Mouse (Mus musculus) lung, postnatal 10 days (tissue): ENCODE results near the gene Krtap24-1.

Experiments used
- DNase-seq: peaks from one replicate; pipeline ENCODE4 v3.0.0; 2021

Gene Krtap24-1

GRCm38 (mm10) chr16:88611922-88612321, at the start of gene Krtap24-1:
Gene Krtap24-1 (minus strand): TSS chr16:88612279.
- DNase-seq, result no peak

GRCm38 (mm10) chr16:88657426-88657825, 45.3 kb upstream of the Krtap24-1 start:
- peak; percentile 3 for DNase-seq

GRCm38 (mm10) chr16:88651952-88652351, 39.9 kb upstream of the Krtap24-1 start:
- no peak for DNase-seq

GRCm38 (mm10) chr16:88651082-88651481, 39.0 kb upstream of the Krtap24-1 start:
- no peak for DNase-seq

GRCm38 (mm10) chr16:88647358-88647846, 35.3 kb upstream of the Krtap24-1 start, which contains the start of gene Krtap26-1:
Gene Krtap26-1 (minus strand): TSS chr16:88647796.
- DNase-seq, result no peak

GRCm38 (mm10) chr16:88646366-88647111, 34.5 kb upstream of the Krtap24-1 start:
- no peak for DNase-seq

GRCm38 (mm10) chr16:88640053-88640452, 28.0 kb upstream of the Krtap24-1 start:
- no peak for DNase-seq

GRCm38 (mm10) chr16:88635142-88635541, 23.1 kb upstream of the Krtap24-1 start:
- DNase-seq, result peak; percentile 7

GRCm38 (mm10) chr16:88631474-88631873, 19.4 kb upstream of the Krtap24-1 start:
- no peak for DNase-seq

GRCm38 (mm10) chr16:88627566-88627965, 15.5 kb upstream of the Krtap24-1 start, which contains the start of gene 2310079G19Rik:
Gene 2310079G19Rik (minus strand): TSS chr16:88627666.
- DNase-seq, result no peak

- DNase-seq, result no peak
Measured at GRCm38 (mm10) chr16:88612712-88613111, 633 bp upstream of the Krtap24-1 start.

GRCm38 (mm10) chr16:88604570-88604969, 7.5 kb downstream of the Krtap24-1 start:
- no peak for DNase-seq

- DNase-seq, result no peak
Measured at GRCm38 (mm10) chr16:88602464-88602863, 9.6 kb downstream of the Krtap24-1 start.

- no peak for DNase-seq
Measured at GRCm38 (mm10) chr16:88600303-88600702, 11.8 kb downstream of the Krtap24-1 start.

GRCm38 (mm10) chr16:88599504-88600237, 12.4 kb downstream of the Krtap24-1 start:
- DNase-seq, result no peak

- DNase-seq, result no peak
Measured at GRCm38 (mm10) chr16:88592758-88593157, 19.3 kb downstream of the Krtap24-1 start.

- DNase-seq, result no peak
Measured at GRCm38 (mm10) chr16:88583338-88583737, 28.7 kb downstream of the Krtap24-1 start.

- no peak for DNase-seq
Measured at GRCm38 (mm10) chr16:88575885-88576679, 36.0 kb downstream of the Krtap24-1 start.

- no peak for DNase-seq
Measured at GRCm38 (mm10) chr16:88572904-88573404, 39.1 kb downstream of the Krtap24-1 start.

- DNase-seq, result no peak
Measured at GRCm38 (mm10) chr16:88570136-88570535, 41.9 kb downstream of the Krtap24-1 start.

GRCm38 (mm10) chr16:88569732-88570131, 42.3 kb downstream of the Krtap24-1 start:
- no peak for DNase-seq

- no peak for DNase-seq
Measured at GRCm38 (mm10) chr16:88569096-88569495, 43.0 kb downstream of the Krtap24-1 start.
